Mouse (Mus musculus): ENCODE data around the gene Kank4.
"Not testable (repeated sequence)": the region's sequence is repeated elsewhere in the genome, so short reads cannot be mapped to it uniquely, and the experiment has no call there.

Gene Kank4

DNA sequence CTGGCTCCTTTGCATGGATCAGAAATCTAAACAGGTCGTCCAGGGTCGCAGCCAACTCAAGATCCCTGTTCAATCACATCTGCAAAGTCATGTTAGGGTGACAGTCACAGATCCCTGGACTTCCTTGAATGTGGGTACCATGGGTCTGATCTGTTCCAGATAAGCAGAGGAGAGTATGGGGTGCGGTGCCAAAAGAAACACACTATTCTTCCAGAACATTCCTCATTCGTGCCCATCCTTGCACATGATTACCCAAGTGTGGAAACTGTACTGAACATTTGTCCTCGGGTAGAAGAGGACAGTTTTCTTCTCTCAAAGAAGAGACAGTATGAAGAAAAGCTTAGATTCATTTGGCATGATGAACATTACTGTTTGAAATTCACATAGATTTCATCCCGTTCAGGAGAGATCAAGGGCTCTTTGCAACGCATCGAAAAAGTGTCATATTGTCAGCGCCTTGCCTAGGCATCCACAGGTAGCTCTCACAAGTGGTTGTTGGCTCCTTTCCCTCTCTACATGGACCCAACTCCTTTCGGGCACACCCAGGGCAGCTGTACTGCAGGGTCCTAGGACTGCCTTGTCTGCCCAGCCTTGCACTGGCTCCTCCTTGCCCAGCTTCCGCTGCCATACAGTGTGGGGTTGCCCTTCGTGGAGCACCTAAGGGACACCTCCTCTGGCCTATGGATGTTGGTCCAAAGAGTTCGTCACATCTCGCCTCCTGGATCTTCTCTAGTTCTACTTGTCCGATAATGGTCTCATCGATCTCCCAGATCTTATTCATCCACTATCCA, 20.6 kb upstream of the Kank4 start:
- in situ Hi-C loops (cut with MboI; ENCODE audit: low pct_unique_long_range_greater_than_20kb in 1 of 2, low sequenced_read_pairs in 2 of 2, unreplicated experiment in 1 of 2), result loop anchor here in 1 of 2 experiments (10.0 kb wide), 1 partner anchor 47 kb away; no protein-coding TSS in a partner anchor

DNA sequence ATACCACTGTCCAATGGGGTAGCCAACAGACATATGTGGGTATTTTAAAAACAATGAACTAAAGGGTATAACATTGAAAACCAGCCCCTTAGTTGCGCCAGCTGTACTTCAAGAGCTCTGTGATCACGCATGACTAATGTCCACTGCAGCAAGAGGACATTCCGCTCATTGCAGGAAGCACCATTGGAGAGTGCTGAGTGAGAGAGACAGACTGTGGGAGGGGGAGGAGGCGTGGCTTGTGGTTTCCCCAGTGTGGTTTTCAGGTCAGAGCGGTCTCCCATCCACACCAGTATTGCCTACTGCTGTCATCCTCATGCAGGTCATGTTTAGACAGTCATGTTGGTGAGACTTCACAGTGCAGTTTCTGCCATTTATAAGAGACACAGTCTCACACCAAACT, 19.2 kb upstream of the Kank4 start:
- in situ Hi-C loops (cut with MboI; ENCODE audit: low pct_unique_long_range_greater_than_20kb in 1 of 2, low sequenced_read_pairs in 2 of 2, unreplicated experiment in 1 of 2), result loop anchor here in 1 of 2 experiments (10.0 kb wide), 1 partner anchor 48 kb away; no protein-coding TSS in a partner anchor

DNA sequence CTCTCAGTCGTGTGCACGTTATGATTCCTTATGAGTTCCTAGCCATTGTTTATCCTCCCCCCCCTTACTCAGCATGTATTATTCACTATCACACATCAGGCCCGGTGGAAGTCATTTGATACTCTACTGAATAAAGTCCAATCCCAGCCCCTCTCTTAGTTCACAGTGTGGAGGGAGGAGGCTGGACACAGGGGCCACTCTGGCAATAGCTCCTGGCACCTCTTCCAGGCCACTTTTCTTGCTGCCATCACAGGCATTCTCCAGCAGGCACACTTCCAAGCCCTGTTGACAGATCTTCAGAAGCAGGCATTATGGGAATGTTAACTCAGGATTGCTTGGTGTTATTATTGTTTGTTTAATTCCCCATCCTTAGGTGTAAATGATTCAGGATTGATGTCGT, 17.4 kb upstream of the Kank4 start:
- in situ Hi-C loops (cut with MboI; ENCODE audit: low pct_unique_long_range_greater_than_20kb in 1 of 2, low sequenced_read_pairs in 2 of 2, unreplicated experiment in 1 of 2), result loop anchor here in 1 of 2 experiments (10.0 kb wide), 1 partner anchor 50 kb away; no protein-coding TSS in a partner anchor

DNA sequence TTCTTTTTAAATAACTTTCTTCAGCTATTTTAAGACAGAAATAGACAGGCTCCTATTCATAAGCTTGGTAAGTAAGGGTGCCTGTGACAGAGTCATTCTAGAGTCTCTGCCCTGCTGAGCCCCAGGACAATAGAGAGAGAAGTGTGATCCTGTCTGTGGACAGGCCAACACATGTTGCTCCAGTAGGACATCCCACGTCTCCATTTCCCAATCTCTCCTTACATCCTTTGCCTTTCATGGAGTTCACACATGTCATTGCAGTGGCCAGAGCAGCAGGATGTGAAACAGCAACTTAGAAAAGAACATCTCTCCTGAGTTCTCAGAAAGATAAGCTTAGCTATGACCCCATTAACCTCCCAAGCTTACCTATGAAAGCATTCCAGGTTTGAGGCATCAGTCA, 14.4 kb upstream of the Kank4 start:
- in situ Hi-C loops (cut with MboI; ENCODE audit: low pct_unique_long_range_greater_than_20kb in 1 of 2, low sequenced_read_pairs in 2 of 2, unreplicated experiment in 1 of 2), result loop anchor here in 1 of 2 experiments (10.0 kb wide), 1 partner anchor 53 kb away; no protein-coding TSS in a partner anchor

DNA sequence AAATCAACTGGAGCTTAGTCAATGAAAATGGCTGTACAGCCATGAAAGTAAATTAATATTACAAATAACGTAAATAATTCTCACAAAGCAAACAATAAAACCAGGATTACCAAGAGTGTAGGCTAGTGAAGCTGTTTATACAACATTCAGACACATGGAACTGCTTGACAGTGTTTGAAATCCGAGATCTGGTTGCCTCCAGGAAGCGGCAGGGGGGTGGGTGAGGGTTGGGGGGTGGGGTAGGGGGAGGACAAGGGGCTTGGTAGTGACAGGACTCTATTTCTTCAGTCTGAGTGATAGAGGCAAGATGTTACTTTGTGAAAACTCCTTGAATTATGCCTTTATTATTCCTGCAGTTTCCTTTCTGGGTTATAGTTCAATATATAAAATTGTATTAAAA, 9.4 kb upstream of the Kank4 start:
- in situ Hi-C loops (cut with MboI; ENCODE audit: low pct_unique_long_range_greater_than_20kb in 1 of 2, low sequenced_read_pairs in 2 of 2, unreplicated experiment in 1 of 2), result no loop called here

DNA sequence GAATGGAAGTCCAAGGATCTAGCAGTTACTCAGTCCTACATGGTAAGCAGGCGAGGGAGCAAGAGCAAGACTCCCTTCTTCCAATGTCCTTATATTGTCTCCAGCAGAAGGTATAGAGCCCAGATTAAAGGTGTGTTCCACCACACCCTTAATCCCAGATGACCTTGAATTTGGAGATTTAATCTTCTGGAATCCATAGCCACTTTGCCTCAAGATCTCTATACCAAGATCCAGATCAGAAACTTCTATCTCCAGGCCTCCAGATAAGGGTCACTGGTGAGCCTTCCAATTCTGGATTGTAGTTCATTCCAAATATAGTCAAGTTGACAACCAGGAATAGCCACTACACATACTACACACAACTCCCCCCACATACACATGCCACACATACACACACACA, 6.4 kb upstream of the Kank4 start, which contains the start of gene I0C0044D17Rik:
Gene I0C0044D17Rik, minus strand, starts transcription at position 101 of the 400 bp plus-strand sequence.
- in situ Hi-C loops (cut with MboI; ENCODE audit: low pct_unique_long_range_greater_than_20kb in 1 of 2, low sequenced_read_pairs in 2 of 2, unreplicated experiment in 1 of 2), result not testable (repeated sequence)

DNA sequence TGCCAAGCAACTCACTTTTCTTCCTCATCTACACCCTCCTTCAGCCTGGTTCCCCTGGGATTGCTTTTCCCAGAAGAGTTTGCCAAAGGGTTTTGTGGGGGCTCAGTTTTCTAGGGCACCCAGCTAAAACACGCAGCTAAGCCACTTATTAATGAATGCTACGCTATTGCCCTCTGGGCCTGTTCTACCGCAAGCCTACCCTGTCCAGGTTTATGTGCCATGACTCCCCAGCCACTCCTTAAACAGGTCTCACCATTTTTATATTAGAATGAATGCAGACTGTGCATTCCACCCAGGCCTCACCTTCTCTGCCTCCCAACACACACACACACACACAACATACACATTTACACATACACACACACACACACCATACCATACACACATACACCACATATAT, 5.7 kb upstream of the Kank4 start:
- in situ Hi-C loops (cut with MboI; ENCODE audit: low pct_unique_long_range_greater_than_20kb in 1 of 2, low sequenced_read_pairs in 2 of 2, unreplicated experiment in 1 of 2), result no loop called here

DNA sequence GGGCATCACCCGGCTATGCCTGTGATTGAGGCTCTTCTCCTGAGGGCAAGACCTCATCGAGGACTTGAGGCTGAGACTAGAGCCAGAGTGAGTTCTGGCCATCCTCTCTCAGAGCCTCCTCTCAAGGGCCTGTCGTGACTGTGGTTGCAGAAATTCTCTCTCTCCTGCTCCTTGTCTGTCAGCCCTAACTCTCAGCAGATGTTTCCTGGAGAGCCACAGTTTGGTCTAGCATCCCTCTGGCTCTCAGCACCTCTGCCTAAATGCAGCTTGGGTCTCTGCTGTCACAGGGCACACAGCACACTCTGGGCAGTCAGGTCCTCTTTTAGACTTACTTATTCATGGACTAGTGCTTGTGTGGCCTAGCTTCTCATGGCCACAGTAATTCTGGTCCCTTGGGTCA, 5.1 kb upstream of the Kank4 start:
- in situ Hi-C loops (cut with MboI; ENCODE audit: low pct_unique_long_range_greater_than_20kb in 1 of 2, low sequenced_read_pairs in 2 of 2, unreplicated experiment in 1 of 2), result no loop called here

DNA sequence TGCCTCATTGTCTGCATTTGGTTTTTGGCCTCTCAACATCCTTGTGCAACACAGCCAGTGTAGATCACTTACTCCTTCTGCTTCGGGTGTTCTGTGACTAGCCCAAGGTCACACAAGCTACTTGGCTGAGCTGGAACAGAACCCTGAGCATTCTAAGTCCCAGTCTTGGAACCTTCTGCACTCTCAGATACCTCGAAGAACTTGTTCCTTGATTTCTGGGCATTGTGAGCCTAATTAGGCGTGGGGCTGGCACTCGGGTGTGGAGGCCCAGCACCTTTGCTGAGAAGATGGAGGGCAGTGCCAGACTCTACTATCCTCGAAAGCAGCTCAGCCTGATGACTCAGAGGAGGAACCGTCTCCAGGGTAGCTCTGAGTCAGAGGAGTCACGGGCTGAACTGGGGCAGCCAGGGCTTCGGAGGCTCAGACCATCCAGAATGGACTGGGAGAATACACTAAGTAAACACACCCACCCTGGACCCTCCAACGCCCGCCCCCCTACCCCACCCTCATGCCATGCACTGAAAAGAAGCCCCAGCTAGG, 1.9 kb upstream of the Kank4 start:
- in situ Hi-C loops (cut with MboI; ENCODE audit: low pct_unique_long_range_greater_than_20kb in 1 of 2, low sequenced_read_pairs in 2 of 2, unreplicated experiment in 1 of 2), result no loop called here

DNA sequence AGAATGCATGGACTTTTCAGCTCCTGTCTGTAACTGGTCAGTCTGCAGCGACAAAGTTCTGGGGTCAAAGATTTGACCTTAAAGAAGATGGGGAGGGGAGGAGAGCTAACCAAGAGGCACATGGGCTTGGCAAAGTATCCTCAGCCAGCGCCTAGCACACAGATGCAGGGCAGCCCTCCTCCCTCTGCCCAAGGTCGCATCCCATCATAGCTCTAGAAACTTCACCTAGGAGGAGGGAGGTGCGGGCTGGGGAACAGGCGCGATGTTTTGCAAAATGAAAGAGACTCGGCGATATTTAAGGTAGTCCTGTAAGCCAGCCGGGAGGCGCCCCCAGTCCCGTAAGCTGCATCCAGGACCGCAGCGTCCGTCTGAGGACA, 542 bp downstream of the Kank4 start:
- in situ Hi-C loops (cut with MboI; ENCODE audit: low pct_unique_long_range_greater_than_20kb in 1 of 2, low sequenced_read_pairs in 2 of 2, unreplicated experiment in 1 of 2), result no loop called here

DNA sequence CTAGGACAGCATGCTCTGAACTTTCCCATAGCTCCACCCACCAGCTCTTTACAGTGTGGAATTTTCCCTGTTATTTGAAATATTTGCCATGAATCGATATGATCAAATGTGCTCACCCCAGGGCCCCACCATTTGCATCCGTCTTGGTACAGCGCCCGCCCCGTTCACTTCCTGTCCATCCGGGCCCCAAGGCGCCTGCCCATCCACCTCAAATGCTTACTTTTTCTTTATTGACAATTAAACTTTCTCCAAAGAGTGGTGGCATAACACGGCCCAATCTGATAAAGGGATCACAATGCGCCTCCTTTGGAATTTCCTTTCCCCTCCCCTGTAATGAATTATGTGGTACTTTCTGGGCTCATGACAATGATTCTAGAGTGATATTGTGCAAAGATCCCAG, 11.0 kb downstream of the Kank4 start:
- in situ Hi-C loops (cut with MboI; ENCODE audit: low pct_unique_long_range_greater_than_20kb in 1 of 2, low sequenced_read_pairs in 2 of 2, unreplicated experiment in 1 of 2), result no loop called here

DNA sequence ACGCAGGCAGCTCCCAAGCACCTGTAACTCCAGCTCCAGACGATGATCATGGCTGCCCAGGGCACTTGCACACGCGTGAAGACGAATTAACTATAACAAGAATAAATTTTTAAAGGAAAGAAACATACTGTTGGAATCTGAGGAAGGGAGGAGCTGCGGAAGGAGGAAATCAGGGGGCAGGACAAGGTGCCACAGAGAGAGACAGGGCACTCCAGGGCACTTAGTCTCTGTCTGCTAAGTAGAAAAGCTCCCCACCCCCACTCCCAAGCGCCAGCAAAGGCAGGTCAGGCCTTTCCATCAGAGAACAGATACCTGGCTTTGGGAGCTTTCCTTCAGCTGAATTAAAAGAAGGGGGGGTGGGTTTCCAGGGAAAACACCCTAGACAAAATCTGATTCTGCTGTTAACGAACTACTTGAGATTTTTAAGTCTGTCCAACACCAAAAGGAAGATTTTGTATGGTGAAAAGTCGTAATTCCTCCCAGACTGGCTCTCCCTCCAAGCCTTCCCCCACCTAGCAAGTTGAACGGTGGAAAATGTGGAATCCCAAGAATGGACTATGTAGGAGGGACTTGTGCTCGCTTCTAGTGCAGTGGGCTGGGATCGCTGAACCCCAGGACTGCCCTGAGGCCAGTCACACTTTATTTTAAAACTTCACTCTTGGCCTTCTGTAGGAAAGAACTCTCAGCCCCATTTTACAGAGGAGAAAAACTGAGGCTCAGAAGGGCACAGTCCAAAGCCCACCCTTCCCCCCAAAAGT, 11.9 kb downstream of the Kank4 start:
- in situ Hi-C loops (cut with MboI; ENCODE audit: low pct_unique_long_range_greater_than_20kb in 1 of 2, low sequenced_read_pairs in 2 of 2, unreplicated experiment in 1 of 2), result no loop called here

DNA sequence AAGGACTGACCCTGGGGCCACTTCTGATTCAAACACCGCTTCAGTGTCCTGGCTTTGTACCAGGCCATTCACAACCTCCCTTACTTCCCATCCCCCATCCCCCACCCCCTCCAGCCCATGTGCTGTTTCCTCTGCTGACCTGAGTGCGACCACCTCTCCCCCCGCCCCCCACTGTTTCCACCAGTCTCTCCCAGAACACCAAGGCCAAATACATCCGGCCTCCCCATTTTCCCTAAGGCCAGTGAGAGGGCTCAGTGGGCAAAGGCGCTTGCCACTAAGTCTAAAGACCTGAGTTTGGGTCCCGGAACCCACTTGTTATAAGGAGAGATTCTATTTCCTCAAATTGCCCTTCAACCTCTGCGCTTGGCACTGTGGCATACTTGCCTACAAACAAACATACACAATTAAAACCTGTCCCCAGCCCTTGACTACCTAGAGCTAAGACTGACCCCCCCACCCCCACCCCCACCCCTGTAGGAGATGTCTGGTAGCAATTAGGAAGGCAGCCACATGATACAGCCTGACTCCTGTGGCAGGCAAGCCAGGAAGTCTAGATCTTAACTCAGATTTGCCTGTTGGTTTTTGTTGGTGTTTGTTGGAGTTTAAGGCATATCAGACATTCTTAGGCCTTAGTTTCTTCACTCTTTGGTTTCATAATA, 12.7 kb downstream of the Kank4 start:
- in situ Hi-C loops (cut with MboI; ENCODE audit: low pct_unique_long_range_greater_than_20kb in 1 of 2, low sequenced_read_pairs in 2 of 2, unreplicated experiment in 1 of 2), result no loop called here

DNA sequence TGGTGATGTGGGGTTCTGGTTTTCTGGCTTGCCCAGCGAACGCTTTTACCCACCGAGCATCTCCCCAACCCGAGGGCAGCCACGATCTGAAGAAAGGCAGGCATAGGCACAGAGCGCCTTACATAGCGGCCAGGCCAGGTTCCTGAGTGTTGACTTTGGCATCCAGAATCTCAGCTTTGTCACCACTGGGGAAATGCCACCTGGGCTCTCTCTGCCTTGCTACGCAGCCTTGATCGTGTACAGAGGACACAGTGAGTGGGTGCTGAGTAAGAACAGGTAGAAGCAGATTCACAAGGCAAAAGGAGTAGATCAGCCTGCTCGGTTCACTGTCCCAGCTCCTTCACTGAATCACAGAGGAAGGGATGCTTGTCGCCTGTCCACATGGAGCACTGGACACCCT, 15.6 kb downstream of the Kank4 start:
- in situ Hi-C loops (cut with MboI; ENCODE audit: low pct_unique_long_range_greater_than_20kb in 1 of 2, low sequenced_read_pairs in 2 of 2, unreplicated experiment in 1 of 2), result no loop called here

DNA sequence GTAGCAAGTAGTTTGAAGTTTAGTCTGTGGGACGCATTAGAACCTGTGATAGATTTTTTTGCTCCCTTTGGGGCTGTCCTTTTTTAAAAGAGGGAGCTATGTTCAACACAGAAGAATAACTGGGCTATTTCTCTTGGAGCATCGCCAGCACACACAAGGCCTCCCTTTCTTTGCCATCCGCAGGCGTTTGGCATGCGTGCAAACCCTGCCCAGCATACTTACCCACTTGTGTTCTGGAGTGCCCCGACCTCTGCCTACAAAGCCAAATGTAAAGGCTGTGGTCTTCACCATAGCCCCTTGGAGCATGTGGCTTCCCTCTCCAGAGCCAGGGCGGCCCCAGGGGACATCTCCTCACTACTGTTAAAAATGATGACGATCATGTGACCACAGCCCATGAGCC, 16.5 kb downstream of the Kank4 start:
- in situ Hi-C loops (cut with MboI; ENCODE audit: low pct_unique_long_range_greater_than_20kb in 1 of 2, low sequenced_read_pairs in 2 of 2, unreplicated experiment in 1 of 2), result no loop called here

DNA sequence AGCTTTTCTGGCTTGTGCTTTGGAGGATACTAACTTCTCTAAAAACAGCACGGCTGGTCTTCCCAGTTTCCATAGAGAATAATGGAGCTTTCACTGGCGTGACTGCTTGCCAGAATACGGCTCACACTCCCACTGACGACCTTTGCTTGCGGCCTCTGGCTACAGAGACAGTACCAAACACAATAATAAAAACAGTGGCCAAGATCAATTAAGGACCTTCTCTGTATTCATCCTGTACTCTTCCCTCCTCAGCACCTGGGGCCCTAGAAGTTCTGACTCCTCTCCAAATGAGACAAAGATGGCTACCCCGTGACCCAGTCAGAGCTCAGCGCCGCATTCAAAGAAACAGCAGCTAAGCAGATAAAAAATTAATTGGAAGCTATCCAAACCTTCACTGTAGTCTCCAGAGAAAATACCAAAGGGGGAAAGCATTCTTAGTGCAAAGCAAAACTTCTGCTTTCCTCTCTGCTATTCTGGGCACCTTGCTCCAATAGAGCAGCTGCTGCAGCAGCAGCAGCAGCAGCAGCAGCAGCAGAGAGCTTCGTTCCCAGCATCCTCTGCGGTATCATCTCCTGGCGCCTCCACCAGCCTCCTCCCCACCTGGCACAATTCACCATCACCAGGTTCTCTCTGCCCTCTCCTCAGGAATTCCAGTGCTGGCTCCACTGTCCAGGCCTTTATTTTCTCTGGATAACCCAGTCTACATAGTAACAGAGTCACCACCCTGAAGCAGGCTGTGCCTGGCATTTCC, 20.6 kb downstream of the Kank4 start:
- in situ Hi-C loops (cut with MboI; ENCODE audit: low pct_unique_long_range_greater_than_20kb in 1 of 2, low sequenced_read_pairs in 2 of 2, unreplicated experiment in 1 of 2), result no loop called here

DNA sequence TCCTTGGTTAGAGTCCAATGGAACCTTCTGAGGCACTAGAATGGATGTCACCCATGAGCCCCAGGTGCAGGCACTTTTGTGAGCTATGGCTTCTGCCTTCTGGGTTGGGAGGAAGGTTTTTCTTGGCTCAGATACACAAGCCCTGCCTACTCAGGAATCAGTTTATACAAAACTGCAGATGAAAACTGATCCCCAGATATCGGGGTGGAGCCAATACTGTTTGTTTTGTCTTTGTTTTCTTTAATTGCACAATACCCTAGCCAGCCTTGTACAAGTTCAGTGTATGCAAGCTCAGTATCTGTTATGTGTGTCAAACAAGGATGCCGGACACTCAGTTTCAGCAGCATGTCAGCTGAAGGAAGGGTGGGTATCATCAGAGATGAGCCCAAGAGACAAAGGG, 22.1 kb downstream of the Kank4 start:
- in situ Hi-C loops (cut with MboI; ENCODE audit: low pct_unique_long_range_greater_than_20kb in 1 of 2, low sequenced_read_pairs in 2 of 2, unreplicated experiment in 1 of 2), result no loop called here

DNA sequence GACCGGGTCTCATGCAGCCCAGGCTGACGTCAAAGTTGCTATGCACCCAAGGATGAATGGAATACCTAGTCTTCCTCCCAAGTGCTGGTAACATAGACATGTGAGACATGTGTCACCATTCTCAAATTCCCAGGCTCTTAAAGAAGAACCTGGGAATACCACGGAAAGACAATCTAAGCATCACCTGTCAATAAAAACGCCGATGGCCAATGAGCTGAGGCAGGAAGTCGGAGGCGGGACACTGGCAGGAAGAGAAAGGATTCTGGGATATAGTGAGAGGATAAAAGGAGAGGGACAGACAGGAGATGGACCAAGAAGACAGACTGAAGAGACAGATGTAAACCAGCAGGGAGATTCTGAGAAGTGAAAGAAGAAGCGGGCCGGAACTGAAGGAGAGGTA, 23.9 kb downstream of the Kank4 start:
- in situ Hi-C loops (cut with MboI; ENCODE audit: low pct_unique_long_range_greater_than_20kb in 1 of 2, low sequenced_read_pairs in 2 of 2, unreplicated experiment in 1 of 2), result no loop called here
